Mouse (Mus musculus) layer of hippocampus, adult 8-10 months (tissue): ENCODE data around the gene Iqgap1. TPM values are rescaled to one million over a fixed set of nuclear protein-coding genes. Genes with fewer than 3 reads are reported as not detected.

Experiments
- DNase-seq, 2 experiments: peaks; one replicate each; pipeline ENCODE4 v3.0.0; 2022; ENCODE audit warnings: low spot score in 2 of 2
- total RNA-seq, 4 experiments: library from RNA; stranded (reverse); gene quantifications; 2 replicates each; pipeline ENCODE4 v1.2.4; 2022

Gene Iqgap1
- total RNA-seq, 4 experiments from 2014 or later: 26.3 to 29.4 (median 26.8) TPM

DNA sequence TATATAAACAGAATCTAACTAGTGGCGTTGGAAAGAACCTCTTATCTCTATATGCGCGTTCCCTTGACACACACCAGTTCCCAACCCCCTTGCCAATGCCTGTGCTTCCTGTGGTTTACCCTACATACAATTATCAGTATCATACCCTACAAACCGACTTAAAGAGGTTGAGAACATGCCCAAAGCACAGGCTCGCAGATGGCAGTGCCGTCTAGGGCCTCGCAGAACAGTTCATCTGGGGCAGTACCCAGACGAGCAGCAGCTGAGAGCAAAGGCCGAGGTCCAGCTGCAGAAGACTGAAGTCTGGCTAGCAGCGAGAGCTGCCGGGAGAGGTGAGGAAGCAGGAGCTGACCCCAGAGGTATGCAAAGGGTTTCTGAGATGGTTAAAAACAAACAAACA lies 158.6 kb downstream of the Iqgap1 start:
- DNase-seq: no peak

- no peak for DNase-seq
Observed at GRCm38 (mm10) chr7:80666198-80666915, 159.4 kb downstream of the Iqgap1 start.

Other genes starting within 250 kb of the Iqgap1 start
- 10 to 100 TPM; 20.5 to 24.6 (median 21.8) TPM for gene Crtc3, start 137.1 kb downstream of the Iqgap1 start, total RNA-seq
- 10 to 100 TPM; 11.8 to 15.0 (median 13.5) TPM for gene Zscan2, start 34.9 kb upstream of the Iqgap1 start, total RNA-seq
- 10 to 100 TPM; 26.9 to 36.3 (median 30.5) TPM for gene Wdr73, start 75.3 kb upstream of the Iqgap1 start, total RNA-seq
- gene Nmb, start 79.1 kb upstream of the Iqgap1 start, total RNA-seq: 10 to 100 TPM in 1 of 4 experiments, 1 to 10 TPM in 3; 8.3 to 12.2 (median 9.2) TPM
- gene Sec11a, start 121.8 kb upstream of the Iqgap1 start, total RNA-seq: 10 to 100 TPM; 50.9 to 60.0 (median 55.3) TPM
- 10 to 100 TPM; 21.5 to 30.6 (median 26.4) TPM for gene Zfp592, start 167.7 kb upstream of the Iqgap1 start, total RNA-seq
- gene Alpk3, start 231.6 kb upstream of the Iqgap1 start, total RNA-seq: under 1 TPM; 0.25 to 0.52 (median 0.36) TPM